Comparison of ENCODE assay signal across 26 mouse cellular contexts in the genomic region with DNA sequence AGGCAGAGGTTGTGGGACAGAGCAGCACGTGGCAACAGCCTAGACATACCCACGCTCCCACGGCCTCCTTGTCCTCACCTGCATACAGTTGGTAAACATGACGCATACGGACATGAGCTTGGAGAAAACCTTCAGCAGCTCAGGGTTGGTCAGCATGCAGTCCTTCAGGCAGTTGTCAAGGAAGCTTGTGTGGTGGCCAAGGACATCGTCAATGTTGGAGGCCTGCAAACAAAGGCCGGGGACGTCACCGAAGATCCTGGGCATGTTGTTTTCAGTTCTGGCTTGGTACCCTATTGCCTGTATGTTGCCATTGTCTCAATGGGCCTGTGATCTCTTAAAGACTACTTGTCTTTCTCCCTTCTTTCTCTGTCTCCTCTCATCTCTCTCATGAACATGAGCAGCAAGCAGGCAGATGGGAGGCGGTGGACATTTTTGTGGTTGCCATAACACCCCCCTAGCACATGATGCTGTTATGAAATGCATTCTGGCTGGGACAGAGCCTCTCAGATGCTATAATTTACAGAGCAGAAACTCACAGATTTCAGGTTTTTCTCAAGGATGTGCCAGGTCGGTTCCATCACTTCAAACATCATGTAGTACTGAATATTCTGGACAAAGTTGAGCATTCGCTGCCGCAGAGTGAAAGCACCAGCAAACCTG. TPM values are rescaled to one million over a fixed set of nuclear protein-coding genes. Genes with fewer than 3 reads are reported as not detected.
DNase-seq lines count a peak whose midpoint lies in the region; ATAC-seq and TF ChIP-seq lines count a peak whose summit lies in the region.
"Had no signal": no experiment of that assay in that cellular context is flagged by ENCODE, and none has a peak within 500 bp of the region (broad histone marks: within the 10 kb centered on the region; RNA-seq: fewer than 3 reads in every experiment).

No protein-coding gene starts in this region.

- WGBS in midbrain, embryonic 11.5 days, result 97% methylated on average over 13 of the region's 13 CpGs
- WGBS in midbrain, embryonic 10.5 days, result 95% methylated on average over 13 of the region's 13 CpGs
- WGBS in hindbrain, embryonic 10.5 days, result 96% methylated on average over 13 of the region's 13 CpGs

- H3K27me3 ChIP-seq in midbrain, embryonic 11.5 days (ENCODE audit: control insufficient read depth, insufficient read depth, low read length), result no peaks in the 10 kb centered on the region
- no peaks in the 10 kb centered on the region for H3K27me3 ChIP-seq in midbrain, embryonic 10.5 days (ENCODE audit: low read depth, poor library complexity, severe bottlenecking)
- H3K27me3 ChIP-seq in hindbrain, embryonic 10.5 days (ENCODE audit: insufficient read depth, poor library complexity, severe bottlenecking), result no peaks in the 10 kb centered on the region
- H3K27me3 ChIP-seq: embryonic facial prominence, embryonic 12.5 days; forebrain, embryonic 13.5 days; midbrain, embryonic 15.5 days had no signal

- no peaks in the 10 kb centered on the region for H3K4me1 ChIP-seq in midbrain, embryonic 11.5 days (ENCODE audit: control insufficient read depth, insufficient read depth, low read length)
- no peaks in the 10 kb centered on the region for H3K4me1 ChIP-seq in midbrain, embryonic 10.5 days
- peaks cover 9% of the 10 kb centered on the region for H3K4me1 ChIP-seq in cortical plate, adult 2 months (ENCODE audit: control insufficient read depth, insufficient read depth, low read length)
- no peaks in the 10 kb centered on the region for H3K4me1 ChIP-seq in hindbrain, embryonic 10.5 days (replicated peaks)
- H3K4me1 ChIP-seq: embryonic facial prominence, embryonic 12.5 days; forebrain, embryonic 13.5 days; heart, embryonic 12.5 days; midbrain, embryonic 15.5 days had no signal

- H3K4me2 ChIP-seq in midbrain, embryonic 11.5 days, result no peak overlapping the region
- H3K4me2 ChIP-seq: embryonic facial prominence, embryonic 12.5 days; forebrain, embryonic 13.5 days; heart, embryonic 12.5 days; hindbrain, embryonic 14.5 days; midbrain, embryonic 15.5 days had no signal

- H3K36me3 ChIP-seq in midbrain, embryonic 11.5 days (ENCODE audit: control insufficient read depth, insufficient read depth, low read length), result peaks cover 21% of the 10 kb centered on the region; the same call in 1 of the 2 replicates
- H3K36me3 ChIP-seq in midbrain, embryonic 10.5 days, result peaks cover 93% of the 10 kb centered on the region
- peaks cover 97% of the 10 kb centered on the region for H3K36me3 ChIP-seq in hindbrain, embryonic 10.5 days

- no peak overlapping the region for H3K9ac ChIP-seq in midbrain, embryonic 11.5 days (ENCODE audit: low read length)
- H3K9ac ChIP-seq: embryonic facial prominence, embryonic 12.5 days; forebrain, embryonic 13.5 days; heart, embryonic 12.5 days; hindbrain, embryonic 14.5 days; midbrain, embryonic 15.5 days had no signal

- H3K4me3 ChIP-seq in midbrain, embryonic 11.5 days (ENCODE audit: low read depth, low read length), result no peak overlapping the region
- H3K4me3 ChIP-seq in midbrain, embryonic 10.5 days, result no peak overlapping the region
- H3K4me3 ChIP-seq in cortical plate, adult 2 months (ENCODE audit: insufficient read depth, low read length), result no peak overlapping the region
- H3K4me3 ChIP-seq in hindbrain, embryonic 10.5 days, result no peak overlapping the region
- H3K4me3 ChIP-seq: embryonic facial prominence, embryonic 12.5 days; erythroblast, embryonic 14.5 days; forebrain, embryonic 13.5 days; heart, embryonic 12.5 days; midbrain, embryonic 15.5 days; myocyte had no signal

- H3K27ac ChIP-seq in midbrain, embryonic 11.5 days (ENCODE audit: low read depth, low read length), result no peak overlapping the region
- H3K27ac ChIP-seq in midbrain, embryonic 10.5 days (replicated peaks), result no peak overlapping the region
- peak overlapping the region; percentile 67; the same call in 1 of the 2 replicates for H3K27ac ChIP-seq in cortical plate, adult 2 months (ENCODE audit: insufficient read depth, low read length)
- no peak overlapping the region for H3K27ac ChIP-seq in hindbrain, embryonic 10.5 days
- H3K27ac ChIP-seq: embryonic facial prominence, embryonic 12.5 days; forebrain, embryonic 13.5 days; hindbrain, embryonic 14.5 days; midbrain, embryonic 15.5 days; stomach, postnatal 0 days had no signal

- TF ChIP-seq CTCF in cortical plate, adult 2 months (IDR thresholded peaks at IDR 0.05; ENCODE audit: extremely low read depth, insufficient read depth, low read length), result no peak

- 0 out of 2 replicates have a peak, but pooled peaks have one; percentile 25 for TF ChIP-seq POLR2A in cortical plate, adult 2 months (IDR thresholded peaks at IDR 0.05; ENCODE audit: extremely low read depth, insufficient read depth, low read length)

- no peak for ATAC-seq in midbrain, embryonic 11.5 days (ENCODE audit: low FRiP score)
- ATAC-seq: forebrain, embryonic 13.5 days; midbrain, embryonic 15.5 days had no signal

- no peaks in the 10 kb centered on the region for H3K9me3 ChIP-seq in midbrain, embryonic 11.5 days (ENCODE audit: control insufficient read depth, low read length)
- no peaks in the 10 kb centered on the region for H3K9me3 ChIP-seq in midbrain, embryonic 10.5 days (replicated peaks)
- no peaks in the 10 kb centered on the region for H3K9me3 ChIP-seq in hindbrain, embryonic 10.5 days
- H3K9me3 ChIP-seq: embryonic facial prominence, embryonic 12.5 days; forebrain, embryonic 13.5 days; heart, embryonic 12.5 days; midbrain, embryonic 15.5 days had no signal

- DNase-seq in layer of hippocampus, adult 11-12 months (ENCODE audit: low spot score), result peak; percentile 33
- no peak for DNase-seq in layer of hippocampus, postnatal 25 days (ENCODE audit: extremely low spot score in 1 of 2, low spot score in 1 of 2)
- peak; percentile 28 for DNase-seq in midbrain, embryonic 11.5 days (ENCODE audit: low spot score, missing footprints)
- no peak for DNase-seq in midbrain, embryonic 10.5 days (ENCODE audit: low spot score)
- DNase-seq in right cerebral cortex, postnatal 25 days, result peak; percentile 38
- DNase-seq in hindbrain, embryonic 10.5 days (ENCODE audit: low spot score), result no peak
- DNase-seq: cerebellum, adult 9-10 months; gastrocnemius, postnatal 36 days; heart, postnatal 14 days; kidney, adult 8-10 months; kidney, postnatal 25 days; liver; lung, postnatal 14 days; thymus, postnatal 4 days had no signal

RNA-seq across cellular contexts. Expression of gene Adam8, which starts 6.5 kb away (rescaled TPM):
- 1 to 10 TPM; 3.3 to 3.4 TPM for total RNA-seq in layer of hippocampus, postnatal 25 days (2021)
- 1.8 TPM in 2 replicates for polyA plus RNA-seq in midbrain, embryonic 11.5 days (2014; fragmentation: Nextera tagmentation; extraction: Ambion mirVana)
- polyA plus RNA-seq in midbrain, embryonic 10.5 days (2016; fragmentation: Nextera tagmentation; extraction: Ambion mirVana), result 2.5 and 2.7 TPM in 2 replicates
- 6.2 and 6.5 TPM in 2 replicates for polyA plus RNA-seq in cortical plate, adult 2 months (2012; rRNA removed)
- polyA plus RNA-seq in hindbrain, embryonic 10.5 days (2016; fragmentation: Nextera tagmentation; extraction: Ambion mirVana), result 2.4 and 4.1 TPM in 2 replicates

RNA-seq across cellular contexts. Expression of gene 6430531B16Rik, which starts 20.3 kb away (rescaled TPM):
- total RNA-seq in layer of hippocampus, postnatal 25 days (2021), result 1 to 10 TPM; 1.0 to 1.4 TPM
- polyA plus RNA-seq in midbrain, embryonic 11.5 days (2014; fragmentation: Nextera tagmentation; extraction: Ambion mirVana), result 0.34 and 1.2 TPM in 2 replicates
- 0.74 and 1.1 TPM in 2 replicates for polyA plus RNA-seq in midbrain, embryonic 10.5 days (2016; fragmentation: Nextera tagmentation; extraction: Ambion mirVana)
- polyA plus RNA-seq in cortical plate, adult 2 months (2012; rRNA removed), result 1.3 and 1.8 TPM in 2 replicates
- 1.0 and 1.1 TPM in 2 replicates for polyA plus RNA-seq in hindbrain, embryonic 10.5 days (2016; fragmentation: Nextera tagmentation; extraction: Ambion mirVana)
- total RNA-seq: gastrocnemius, postnatal 36 days; heart, postnatal 14 days had no signal
- polyA plus RNA-seq: erythroblast, embryonic 14.5 days; intestine, embryonic 14.5 days; liver, embryonic 16.5 days had no signal

RNA-seq across cellular contexts. Expression of gene Zfp511, which starts 37.4 kb away (rescaled TPM):
- 10 to 100 TPM; 21.7 to 26.4 TPM for total RNA-seq in layer of hippocampus, postnatal 25 days (2021)
- polyA plus RNA-seq in midbrain, embryonic 11.5 days (2014; fragmentation: Nextera tagmentation; extraction: Ambion mirVana), result 36.3 and 43.1 TPM in 2 replicates
- 42.6 and 43.8 TPM in 2 replicates for polyA plus RNA-seq in midbrain, embryonic 10.5 days (2016; fragmentation: Nextera tagmentation; extraction: Ambion mirVana)
- polyA plus RNA-seq in cortical plate, adult 2 months (2012; rRNA removed), result 73.0 and 81.0 TPM in 2 replicates
- 48.3 and 53.1 TPM in 2 replicates for polyA plus RNA-seq in hindbrain, embryonic 10.5 days (2016; fragmentation: Nextera tagmentation; extraction: Ambion mirVana)

RNA-seq across cellular contexts. Expression of gene Tubgcp2, which starts 37.6 kb away (rescaled TPM):
- 10 to 100 TPM; 36.6 to 38.0 TPM for total RNA-seq in layer of hippocampus, postnatal 25 days (2021)
- 58.9 and 62.6 TPM in 2 replicates for polyA plus RNA-seq in midbrain, embryonic 11.5 days (2014; fragmentation: Nextera tagmentation; extraction: Ambion mirVana)
- polyA plus RNA-seq in midbrain, embryonic 10.5 days (2016; fragmentation: Nextera tagmentation; extraction: Ambion mirVana), result 74.0 and 80.0 TPM in 2 replicates
- polyA plus RNA-seq in cortical plate, adult 2 months (2012; rRNA removed), result 49.3 and 51.8 TPM in 2 replicates
- 82.2 and 82.5 TPM in 2 replicates for polyA plus RNA-seq in hindbrain, embryonic 10.5 days (2016; fragmentation: Nextera tagmentation; extraction: Ambion mirVana)

RNA-seq across cellular contexts. Expression of gene Msx3, which starts 50.1 kb away (rescaled TPM):
- under 1 TPM; 0.12 to 0.14 TPM for total RNA-seq in layer of hippocampus, postnatal 25 days (2021)
- 6.1 and 8.0 TPM in 2 replicates for polyA plus RNA-seq in midbrain, embryonic 11.5 days (2014; fragmentation: Nextera tagmentation; extraction: Ambion mirVana)
- 5.1 and 16.6 TPM in 2 replicates for polyA plus RNA-seq in midbrain, embryonic 10.5 days (2016; fragmentation: Nextera tagmentation; extraction: Ambion mirVana)
- polyA plus RNA-seq in cortical plate, adult 2 months (2012; rRNA removed), result 0.09 and 0.13 TPM in 2 replicates
- 95.9 and 105 TPM in 2 replicates for polyA plus RNA-seq in hindbrain, embryonic 10.5 days (2016; fragmentation: Nextera tagmentation; extraction: Ambion mirVana)
- total RNA-seq: gastrocnemius, postnatal 36 days; heart, postnatal 14 days; megakaryocyte, adult 5-6 weeks had no signal
- polyA plus RNA-seq: erythroblast, embryonic 14.5 days; heart, embryonic 12.5 days; intestine, embryonic 14.5 days; liver, embryonic 16.5 days; stomach, postnatal 0 days had no signal

Comparison
In these comparisons a context has a peak if more than half of its experiments do, and no peak if none do; other contexts are left out.
1. DNase-seq: peak in layer of hippocampus, adult 11-12 months (single experiment), midbrain, embryonic 11.5 days (single experiment) and right cerebral cortex, postnatal 25 days (single experiment); none in layer of hippocampus, postnatal 25 days (0 of 2), midbrain, embryonic 10.5 days (single experiment) and hindbrain, embryonic 10.5 days (single experiment).